Mouse (Mus musculus): Measurements from ENCODE around the gene Wsb2. TPM values are rescaled to one million over a fixed set of nuclear protein-coding genes. Genes with fewer than 3 reads are reported as not detected.
"Not testable (repeated sequence)": the region's sequence is repeated elsewhere in the genome, so short reads cannot be mapped to it uniquely, and the experiment has no call there.

Gene Wsb2
- polyA plus RNA-seq, 1 experiment from 2014 or later: 299 TPM

GRCm38 (mm10) chr5:117395834-117396233, 38.7 kb downstream of the Wsb2 start:
- no peaks in the 10 kb centered on the region for H3K9me3 ChIP-seq (replicated peaks)
- H3K27me3 ChIP-seq (replicated peaks): no peaks in the 10 kb centered on the region
- ATAC-seq (ENCODE audit: low FRiP score): no peak
- H3K4me3 ChIP-seq (replicated peaks): no peak overlapping the region
- WGBS: 91% methylated on average over 5 of the region's 5 CpGs
- no peak overlapping the region for H3K27ac ChIP-seq (replicated peaks)
- no peaks in the 10 kb centered on the region for H3K36me3 ChIP-seq
- H3K4me2 ChIP-seq: no peak overlapping the region
- H3K4me1 ChIP-seq: no peaks in the 10 kb centered on the region
- no peak overlapping the region for H3K9ac ChIP-seq (replicated peaks)

GRCm38 (mm10) chr5:117396596-117397014, 39.5 kb downstream of the Wsb2 start:
- no peak for ATAC-seq (ENCODE audit: low FRiP score)
- no peak overlapping the region for H3K9ac ChIP-seq (replicated peaks)
- no peak overlapping the region for H3K27ac ChIP-seq (replicated peaks)
- H3K9me3 ChIP-seq (replicated peaks): no peaks in the 10 kb centered on the region
- no peaks in the 10 kb centered on the region for H3K4me1 ChIP-seq
- 71% methylated on average over 6 of the region's 6 CpGs for WGBS
- no peaks in the 10 kb centered on the region for H3K36me3 ChIP-seq
- no peak overlapping the region for H3K4me3 ChIP-seq (replicated peaks)
- no peaks in the 10 kb centered on the region for H3K27me3 ChIP-seq (replicated peaks)
- no peak overlapping the region for H3K4me2 ChIP-seq

GRCm38 (mm10) chr5:117397371-117397770, 40.3 kb downstream of the Wsb2 start:
- Histone ChIP-seq H3K27me3 (replicated peaks) (no peaks in the 10 kb centered on the region), H3K4me1 (no peaks in the 10 kb centered on the region), H3K36me3 (no peaks in the 10 kb centered on the region), H3K27ac (replicated peaks) (no peak overlapping the region), H3K4me3 (replicated peaks) (no peak overlapping the region), H3K9me3 (replicated peaks) (no peaks in the 10 kb centered on the region), H3K4me2 (no peak overlapping the region), H3K9ac (replicated peaks) (no peak overlapping the region)
- ATAC-seq (ENCODE audit: low FRiP score): no peak
- whole genome bisulfite sequencing: 78% methylated on average over 6 of the region's 6 CpGs

- no peaks in the 10 kb centered on the region for H3K27me3 ChIP-seq (replicated peaks)
- H3K27ac ChIP-seq (replicated peaks): no peak overlapping the region
- ATAC-seq (ENCODE audit: low FRiP score): no peak
- H3K4me1 ChIP-seq: no peaks in the 10 kb centered on the region
- no peak overlapping the region for H3K4me2 ChIP-seq
- WGBS: 32% methylated on average over 4 of the region's 5 CpGs
- no peaks in the 10 kb centered on the region for H3K36me3 ChIP-seq
- no peak overlapping the region for H3K9ac ChIP-seq (replicated peaks)
- no peak overlapping the region for H3K4me3 ChIP-seq (replicated peaks)
- H3K9me3 ChIP-seq (replicated peaks): no peaks in the 10 kb centered on the region
Measured at GRCm38 (mm10) chr5:117398007-117398550, 41.0 kb downstream of the Wsb2 start.

- Histone ChIP-seq H3K4me1 (no peaks in the 10 kb centered on the region), H3K9ac (replicated peaks) (no peak overlapping the region), H3K4me2 (no peak overlapping the region), H3K4me3 (replicated peaks) (no peak overlapping the region), H3K27ac (replicated peaks) (no peak overlapping the region), H3K36me3 (no peaks in the 10 kb centered on the region), H3K27me3 (replicated peaks) (no peaks in the 10 kb centered on the region), H3K9me3 (replicated peaks) (no peaks in the 10 kb centered on the region)
- no peak for ATAC-seq (ENCODE audit: low FRiP score)
- WGBS: 71% methylated on average over 9 of the region's 9 CpGs
Measured at GRCm38 (mm10) chr5:117399281-117399680, 42.2 kb downstream of the Wsb2 start.

- no peaks in the 10 kb centered on the region for H3K9me3 ChIP-seq (replicated peaks)
- no peaks in the 10 kb centered on the region for H3K27me3 ChIP-seq (replicated peaks)
- H3K36me3 ChIP-seq: no peaks in the 10 kb centered on the region
- 84% methylated on average over 8 of the region's 8 CpGs for WGBS
- H3K4me2 ChIP-seq: no peak overlapping the region
- ATAC-seq (ENCODE audit: low FRiP score): no peak
- no peak overlapping the region for H3K9ac ChIP-seq (replicated peaks)
- no peak overlapping the region for H3K27ac ChIP-seq (replicated peaks)
- H3K4me3 ChIP-seq (replicated peaks): no peak overlapping the region
- H3K4me1 ChIP-seq: no peaks in the 10 kb centered on the region
Measured at GRCm38 (mm10) chr5:117403609-117404008, 46.5 kb downstream of the Wsb2 start.

- not testable (repeated sequence) for H3K36me3 ChIP-seq; ATAC-seq (ENCODE audit: low FRiP score); H3K27me3 ChIP-seq (replicated peaks); H3K27ac ChIP-seq (replicated peaks); H3K9ac ChIP-seq (replicated peaks); H3K4me2 ChIP-seq; H3K9me3 ChIP-seq (replicated peaks); H3K4me3 ChIP-seq (replicated peaks); H3K4me1 ChIP-seq
- WGBS: 81% methylated on average over 2 of the region's 2 CpGs
Measured at GRCm38 (mm10) chr5:117404671-117405070, 47.6 kb downstream of the Wsb2 start.

- Histone ChIP-seq H3K9me3 (replicated peaks) (no peaks in the 10 kb centered on the region), H3K27me3 (replicated peaks) (no peaks in the 10 kb centered on the region), H3K9ac (replicated peaks) (no peak overlapping the region), H3K4me1 (peaks cover 5% of the 10 kb centered on the region; the same call in 1 of the 2 replicates), H3K4me3 (replicated peaks) (no peak overlapping the region), H3K27ac (replicated peaks) (no peak overlapping the region), H3K4me2 (no peak overlapping the region), H3K36me3 (no peaks in the 10 kb centered on the region)
- no peak for ATAC-seq (ENCODE audit: low FRiP score)
- 71% methylated on average over 4 of the region's 4 CpGs for WGBS
Measured at GRCm38 (mm10) chr5:117408216-117408615, 51.1 kb downstream of the Wsb2 start.

GRCm38 (mm10) chr5:117409369-117409768, 52.3 kb downstream of the Wsb2 start:
- Histone ChIP-seq H3K36me3 (no peaks in the 10 kb centered on the region), H3K9me3 (replicated peaks) (no peaks in the 10 kb centered on the region), H3K9ac (replicated peaks) (no peak overlapping the region), H3K27ac (replicated peaks) (no peak overlapping the region), H3K4me3 (replicated peaks) (no peak overlapping the region), H3K4me2 (no peak overlapping the region), H3K4me1 (peaks cover 8% of the 10 kb centered on the region; the same call in 1 of the 2 replicates), H3K27me3 (replicated peaks) (no peaks in the 10 kb centered on the region)
- ATAC-seq (ENCODE audit: low FRiP score): no peak
- WGBS: 76% methylated on average over 6 of the region's 6 CpGs

- Histone ChIP-seq H3K36me3 (no peaks in the 10 kb centered on the region), H3K9me3 (replicated peaks) (no peaks in the 10 kb centered on the region), H3K4me1 (peaks cover 27% of the 10 kb centered on the region), H3K27me3 (replicated peaks) (no peaks in the 10 kb centered on the region), H3K4me2 (peak within 1 kb of the TSS; percentile 81), H3K27ac (replicated peaks) (peak within 1 kb of the TSS; percentile 99), H3K4me3 (replicated peaks) (peak within 1 kb of the TSS; percentile 69), H3K9ac (replicated peaks) (peak within 1 kb of the TSS; percentile 89)
- WGBS: under 1% methylated on average over 76 of the region's 89 CpGs
- peak; percentile 90 for ATAC-seq (ENCODE audit: low FRiP score)
Measured at GRCm38 (mm10) chr5:117413507-117414501, 56.7 kb downstream of the Wsb2 start, which contains the start of gene Ksr2. TSS of gene Ksr2 (plus strand) at chr5:117414000.

GRCm38 (mm10) chr5:117414611-117415010, 57.5 kb downstream of the Wsb2 start:
- peak overlapping the region; percentile 81 for H3K4me2 ChIP-seq
- peak overlapping the region; percentile 69 for H3K4me3 ChIP-seq (replicated peaks)
- peaks cover 27% of the 10 kb centered on the region for H3K4me1 ChIP-seq
- H3K27ac ChIP-seq (replicated peaks): peak overlapping the region; percentile 99
- no peaks in the 10 kb centered on the region for H3K36me3 ChIP-seq
- ATAC-seq (ENCODE audit: low FRiP score): peak; percentile 40
- H3K9ac ChIP-seq (replicated peaks): peak overlapping the region; percentile 89
- H3K27me3 ChIP-seq (replicated peaks): no peaks in the 10 kb centered on the region
- 2% methylated on average over 10 of the region's 10 CpGs for WGBS
- H3K9me3 ChIP-seq (replicated peaks): no peaks in the 10 kb centered on the region

Measured in neural tube, embryonic 15.5 days (tissue).